Mouse (Mus musculus) forebrain, embryonic 16.5 days (tissue): Measurements from ENCODE around the gene Ptov1. TPM values are rescaled to one million over a fixed set of nuclear protein-coding genes. Genes with fewer than 3 reads are reported as not detected.
A peak's percentile ranks its signal among the peaks of the same experiment; 100 is the strongest.

Experiments
- ATAC-seq: fragments of 200-750 bp; cut with Nextera tagmentation; 2 replicates; pipeline ENCODE4 v1.8.0; 2017; ENCODE audit warnings: mild to moderate bottlenecking, moderate library complexity
- H3K27ac ChIP-seq: fragments of 300-500 bp; sonication (generic); 2 replicates; pipeline ENCODE4 v1.5.1; 2014; ENCODE audit warnings: low read length, control low read depth
- H3K27me3 ChIP-seq: fragments of 300-500 bp; sonication (generic); replicated peaks from 2 replicates; pipeline ENCODE4 v1.6.1; 2014; ENCODE audit warnings: low read length; ENCODE audit not compliant: control insufficient read depth, insufficient read depth
- H3K36me3 ChIP-seq: fragments of 300-500 bp; sonication (generic); 2 replicates; pipeline ENCODE4 v1.6.1; 2014; ENCODE audit not compliant: control insufficient read depth, insufficient read depth
- H3K4me1 ChIP-seq: fragments of 300-500 bp; sonication (generic); replicated peaks from 2 replicates; pipeline ENCODE4 v1.6.1; 2014; ENCODE audit warnings: low read length; ENCODE audit not compliant: control insufficient read depth, insufficient read depth
- H3K4me2 ChIP-seq: fragments of 300-500 bp; sonication (generic); 2 replicates; pipeline ENCODE4 v1.6.1; 2014; ENCODE audit warnings: mild to moderate bottlenecking, low read length, control low read depth
- H3K4me3 ChIP-seq: fragments of 300-500 bp; sonication (generic); replicated peaks from 2 replicates; pipeline ENCODE4 v1.5.1; 2014; ENCODE audit warnings: mild to moderate bottlenecking, low read length, control low read depth
- H3K9ac ChIP-seq: fragments of 300-500 bp; sonication (generic); replicated peaks from 2 replicates; pipeline ENCODE4 v1.6.1; 2014; ENCODE audit warnings: low read depth, low read length, control low read depth
- H3K9me3 ChIP-seq: fragments of 300-500 bp; sonication (generic); 2 replicates; pipeline ENCODE4 v1.6.1; 2016; ENCODE audit warnings: low read length; ENCODE audit not compliant: control insufficient read depth
- WGBS: fragments of 180-500 bp; shearing (Covaris S2); extraction: QIAGEN DNeasy Blood & Tissue Kit; methylation state at CpG from one replicate; pipeline ENCODE4 v1.1.7; 2014; 5-methylcytosine and 5-hydroxymethylcytosine counted together
- polyA plus RNA-seq: library from polyadenylated mRNA; unstranded; fragments of >200 nt; fragmentation: Nextera tagmentation; extraction: Ambion mirVana; gene quantifications from 2 replicates; pipeline ENCODE4 v1.2.1, GENCODE M21; 2015

Gene Ptov1
- polyA plus RNA-seq, 1 experiment from 2014 or later: 582 TPM

DNA sequence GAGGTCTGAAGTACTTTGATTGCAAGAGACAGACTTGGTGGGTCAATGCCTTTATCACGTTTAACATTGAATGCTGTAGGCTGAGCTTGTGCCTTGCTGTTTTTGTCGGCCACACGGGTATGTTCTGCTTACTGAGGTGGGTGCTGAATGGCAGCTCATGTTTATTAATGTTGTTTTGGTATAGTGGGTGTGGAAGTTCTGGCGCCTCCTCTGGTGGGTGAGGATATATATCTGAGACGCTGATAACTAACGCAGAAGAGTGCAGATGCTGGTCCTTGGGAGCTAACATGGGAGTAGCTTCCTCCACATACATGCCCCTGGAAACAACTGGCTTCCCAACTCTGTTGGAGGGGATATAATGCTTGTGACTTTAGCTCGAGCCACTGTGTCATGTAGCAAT is 46.2 kb downstream of the Ptov1 start:
- no peak overlapping the region for H3K9ac ChIP-seq
- no peak overlapping the region for H3K27ac ChIP-seq
- no peaks in the 10 kb centered on the region for H3K27me3 ChIP-seq
- H3K4me3 ChIP-seq: no peak overlapping the region
- ATAC-seq: no peak
- 29% methylated on average over 7 of the region's 7 CpGs for WGBS
- no peaks in the 10 kb centered on the region for H3K9me3 ChIP-seq
- no peak overlapping the region for H3K4me2 ChIP-seq
- peaks cover 31% of the 10 kb centered on the region for H3K4me1 ChIP-seq
- no peaks in the 10 kb centered on the region for H3K36me3 ChIP-seq

DNA sequence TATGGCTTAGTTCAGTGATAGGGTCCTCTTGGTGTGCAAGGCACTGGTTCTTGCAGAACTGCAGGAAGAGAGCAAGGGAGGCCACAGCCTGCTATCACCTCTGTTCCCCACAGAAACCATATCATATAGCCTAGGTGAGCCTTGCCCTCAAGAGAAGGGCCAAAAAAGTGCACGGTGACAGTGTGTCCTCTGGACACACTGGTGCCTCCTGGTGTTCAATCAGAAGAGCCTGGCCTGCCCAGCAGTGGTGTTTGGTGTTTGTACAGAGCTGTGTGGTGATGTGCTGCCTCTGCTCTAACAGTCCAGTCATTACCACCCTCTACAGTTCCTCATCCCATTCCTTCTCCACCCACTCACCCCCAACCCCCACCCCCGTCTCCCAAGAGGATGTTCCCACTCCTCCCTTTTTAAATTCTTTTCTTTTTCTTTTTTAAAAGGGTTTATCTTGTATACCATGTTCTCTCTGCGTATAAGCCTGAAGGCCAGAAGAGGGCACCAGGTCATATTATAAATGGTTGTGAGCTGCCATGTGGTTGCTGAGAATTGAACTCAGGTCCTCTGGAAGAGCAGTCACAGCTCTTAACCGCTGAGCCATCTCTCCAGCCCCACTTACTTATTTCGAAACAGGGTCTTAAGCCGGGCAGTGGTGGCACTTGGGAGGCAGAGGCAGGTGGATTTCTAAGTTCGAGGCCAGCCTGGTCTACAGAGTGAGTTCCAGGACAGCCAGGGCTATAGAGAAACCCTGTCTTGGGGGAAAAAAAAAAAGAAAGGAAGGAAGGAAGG is 47.7 kb downstream of the Ptov1 start:
- ATAC-seq: no peak
- Histone ChIP-seq H3K4me2 (no peak overlapping the region), H3K27me3 (no peaks in the 10 kb centered on the region), H3K36me3 (no peaks in the 10 kb centered on the region), H3K4me1 (peaks cover 47% of the 10 kb centered on the region), H3K9ac (no peak overlapping the region), H3K4me3 (no peak overlapping the region), H3K27ac (no peak overlapping the region), H3K9me3 (no peaks in the 10 kb centered on the region)
- 86% methylated on average over 7 of the region's 7 CpGs for WGBS

DNA sequence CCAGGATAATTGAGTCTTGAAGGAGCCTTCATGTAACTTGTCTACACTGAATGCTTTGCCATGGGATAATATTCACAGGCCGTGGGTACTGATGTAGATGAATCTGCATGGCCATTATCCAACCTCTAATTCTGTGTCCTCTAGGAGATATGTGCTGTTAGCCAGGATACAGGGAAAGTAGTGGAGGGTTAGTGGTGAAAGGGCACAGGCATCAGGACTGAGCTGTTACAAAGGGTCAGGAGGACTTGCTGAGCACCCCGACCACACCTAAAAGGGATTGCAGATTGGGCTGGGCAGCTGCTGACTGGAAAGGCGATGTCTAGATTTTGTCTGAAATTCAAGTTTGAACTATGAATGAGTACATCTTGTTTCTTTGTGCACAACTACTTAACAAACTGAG is 49.1 kb downstream of the Ptov1 start:
- no peak for ATAC-seq
- Histone ChIP-seq H3K4me1 (peaks cover 47% of the 10 kb centered on the region), H3K4me3 (no peak overlapping the region), H3K9me3 (no peaks in the 10 kb centered on the region), H3K27me3 (no peaks in the 10 kb centered on the region), H3K36me3 (no peaks in the 10 kb centered on the region), H3K27ac (no peak overlapping the region), H3K9ac (no peak overlapping the region), H3K4me2 (no peak overlapping the region)
- 76% methylated on average over 3 of the region's 3 CpGs for WGBS

DNA sequence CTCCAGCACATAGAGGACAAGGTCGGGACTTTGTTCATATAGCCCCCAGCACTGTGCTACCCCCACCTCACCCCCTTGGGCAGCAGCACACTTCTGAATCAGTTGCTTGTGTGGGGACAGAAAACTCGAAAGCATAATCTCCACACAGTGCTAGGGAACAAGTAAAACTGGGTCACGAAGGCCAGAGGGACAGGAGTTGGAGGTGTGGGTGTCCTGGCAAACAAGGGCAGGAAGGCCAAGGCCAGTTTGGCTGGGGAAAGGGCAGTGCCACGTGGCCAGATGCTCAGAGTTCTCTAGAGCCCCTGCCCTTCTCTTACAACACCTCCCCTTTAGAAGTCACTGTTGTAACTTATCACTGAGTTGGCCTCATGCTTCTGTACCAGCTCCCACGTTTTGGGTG is 49.7 kb downstream of the Ptov1 start:
- ATAC-seq: no peak
- no peaks in the 10 kb centered on the region for H3K36me3 ChIP-seq
- H3K9me3 ChIP-seq: no peaks in the 10 kb centered on the region
- no peaks in the 10 kb centered on the region for H3K27me3 ChIP-seq
- no peak overlapping the region for H3K27ac ChIP-seq
- WGBS: 59% methylated on average over 5 of the region's 5 CpGs
- H3K4me1 ChIP-seq: peaks cover 50% of the 10 kb centered on the region
- no peak overlapping the region for H3K4me3 ChIP-seq
- 0 out of 2 replicates have a peak overlapping the region, but pooled peaks have one; percentile 5 for H3K9ac ChIP-seq
- no peak overlapping the region for H3K4me2 ChIP-seq

DNA sequence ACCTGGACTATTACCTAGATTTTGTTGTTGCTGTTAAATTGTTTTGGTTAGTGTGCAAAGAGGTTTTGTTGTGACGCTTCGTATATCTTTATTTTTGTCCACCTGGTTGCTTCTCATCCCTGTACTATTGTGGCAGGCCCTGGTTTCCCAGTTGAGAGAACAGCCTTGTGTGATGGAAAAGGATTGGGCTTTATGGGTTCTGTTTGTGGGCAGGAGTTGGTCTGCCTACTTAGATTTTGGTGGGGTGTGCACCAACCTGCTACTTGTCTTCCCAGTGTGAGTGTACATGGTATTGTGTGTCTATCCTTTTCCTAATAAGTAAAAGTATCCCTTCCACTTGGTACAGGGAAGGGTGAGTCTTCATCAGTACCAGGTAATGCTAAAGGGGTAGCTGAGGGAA is 50.2 kb downstream of the Ptov1 start:
- peaks cover 48% of the 10 kb centered on the region for H3K4me1 ChIP-seq
- H3K9me3 ChIP-seq: no peaks in the 10 kb centered on the region
- H3K27ac ChIP-seq: no peak overlapping the region
- H3K9ac ChIP-seq: peak overlapping the region; percentile 50
- H3K27me3 ChIP-seq: no peaks in the 10 kb centered on the region
- WGBS: 93% methylated on average over 2 of the region's 2 CpGs
- no peak overlapping the region; the same call in 1 of the 2 replicates for H3K4me3 ChIP-seq
- H3K4me2 ChIP-seq: peak overlapping the region; percentile 80
- H3K36me3 ChIP-seq: no peaks in the 10 kb centered on the region
- ATAC-seq: no peak

DNA sequence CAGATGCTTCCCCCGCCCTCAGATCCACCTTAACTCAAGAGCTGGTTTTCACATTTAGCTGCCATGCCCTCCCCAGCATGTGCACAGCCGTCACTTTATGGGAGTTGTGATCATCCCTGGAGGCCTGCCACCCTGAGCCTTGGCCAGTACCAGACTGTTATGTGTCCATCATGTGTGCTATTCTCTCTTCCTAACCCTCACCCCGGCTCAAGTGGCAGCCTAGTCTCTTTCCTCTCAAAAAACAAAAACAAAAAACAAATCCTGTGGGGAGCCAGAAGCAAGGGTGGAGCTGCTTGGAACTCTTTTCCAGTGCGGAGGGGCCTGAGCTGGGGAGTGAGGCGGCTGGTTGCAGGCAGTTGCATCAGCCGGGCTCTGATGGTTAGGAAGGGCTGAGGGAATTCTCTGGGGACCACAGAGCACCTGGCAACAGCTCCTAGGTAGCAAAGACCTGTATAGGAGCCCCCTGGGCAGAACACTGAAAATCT is 50.8 kb downstream of the Ptov1 start:
- H3K4me1 ChIP-seq: peaks cover 48% of the 10 kb centered on the region
- H3K27ac ChIP-seq: 0 out of 2 replicates have a peak overlapping the region, but pooled peaks have one; percentile 27
- H3K27me3 ChIP-seq: no peaks in the 10 kb centered on the region
- peak overlapping the region; percentile 25 for H3K4me3 ChIP-seq
- peak overlapping the region; percentile 80 for H3K4me2 ChIP-seq
- peak overlapping the region; percentile 50 for H3K9ac ChIP-seq
- WGBS: 18% methylated on average over 6 of the region's 6 CpGs
- no peak for ATAC-seq
- H3K36me3 ChIP-seq: no peaks in the 10 kb centered on the region
- no peaks in the 10 kb centered on the region for H3K9me3 ChIP-seq

DNA sequence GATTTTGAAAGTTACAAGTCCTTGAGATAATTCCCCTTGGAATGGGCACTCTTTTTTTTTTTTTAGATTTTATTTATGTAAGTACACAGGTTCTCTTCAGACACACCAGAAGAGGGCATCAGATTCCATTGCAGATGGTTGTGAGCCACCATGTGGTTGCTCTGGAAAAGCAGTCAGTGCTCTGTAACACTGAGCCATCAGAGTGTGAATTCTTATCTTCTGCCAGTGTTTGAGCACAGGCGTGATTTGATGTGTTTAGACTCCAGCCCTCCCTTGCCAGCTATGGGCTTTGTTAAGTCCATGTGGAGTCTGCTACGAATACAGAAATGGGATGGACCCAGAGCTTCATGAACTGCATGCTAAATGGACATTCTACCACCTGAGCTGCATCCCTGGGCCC is 51.4 kb downstream of the Ptov1 start:
- WGBS: 14% methylated on average over 2 of the region's 2 CpGs
- Histone ChIP-seq H3K4me3 (peak overlapping the region; percentile 88), H3K4me1 (peaks cover 45% of the 10 kb centered on the region), H3K4me2 (peak overlapping the region; percentile 80), H3K9me3 (no peaks in the 10 kb centered on the region), H3K36me3 (no peaks in the 10 kb centered on the region), H3K27me3 (no peaks in the 10 kb centered on the region), H3K27ac (0 out of 2 replicates have a peak overlapping the region, but pooled peaks have one; percentile 27), H3K9ac (peak overlapping the region; percentile 91; the same call in 1 of the 2 replicates)
- no peak for ATAC-seq

DNA sequence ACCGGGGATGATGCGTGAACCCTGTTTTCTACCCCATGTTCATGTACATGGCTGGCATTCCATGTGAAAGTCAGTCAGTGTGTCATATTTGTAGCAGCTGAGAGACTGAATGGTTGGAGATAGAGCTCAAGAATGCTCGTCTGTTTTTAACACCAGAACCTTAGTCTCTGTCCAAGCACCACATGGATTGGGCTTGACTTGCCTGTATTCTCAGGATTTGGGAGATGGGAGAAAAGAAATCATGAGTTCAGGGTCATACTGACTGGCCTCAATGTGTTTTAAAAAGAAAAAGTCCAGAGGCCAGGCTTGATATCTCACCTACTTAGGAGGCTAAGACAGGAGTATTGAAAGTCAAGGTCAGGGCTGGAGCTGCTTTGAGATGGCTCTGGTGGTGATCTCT is 52.1 kb downstream of the Ptov1 start:
- Histone ChIP-seq H3K9me3 (no peaks in the 10 kb centered on the region), H3K36me3 (no peaks in the 10 kb centered on the region), H3K4me3 (peak overlapping the region; percentile 88), H3K4me2 (peak overlapping the region; percentile 80), H3K9ac (peak overlapping the region; percentile 91), H3K4me1 (peaks cover 42% of the 10 kb centered on the region), H3K27ac (no peak overlapping the region), H3K27me3 (no peaks in the 10 kb centered on the region)
- no peak for ATAC-seq
- WGBS: 27% methylated on average over 3 of the region's 3 CpGs

DNA sequence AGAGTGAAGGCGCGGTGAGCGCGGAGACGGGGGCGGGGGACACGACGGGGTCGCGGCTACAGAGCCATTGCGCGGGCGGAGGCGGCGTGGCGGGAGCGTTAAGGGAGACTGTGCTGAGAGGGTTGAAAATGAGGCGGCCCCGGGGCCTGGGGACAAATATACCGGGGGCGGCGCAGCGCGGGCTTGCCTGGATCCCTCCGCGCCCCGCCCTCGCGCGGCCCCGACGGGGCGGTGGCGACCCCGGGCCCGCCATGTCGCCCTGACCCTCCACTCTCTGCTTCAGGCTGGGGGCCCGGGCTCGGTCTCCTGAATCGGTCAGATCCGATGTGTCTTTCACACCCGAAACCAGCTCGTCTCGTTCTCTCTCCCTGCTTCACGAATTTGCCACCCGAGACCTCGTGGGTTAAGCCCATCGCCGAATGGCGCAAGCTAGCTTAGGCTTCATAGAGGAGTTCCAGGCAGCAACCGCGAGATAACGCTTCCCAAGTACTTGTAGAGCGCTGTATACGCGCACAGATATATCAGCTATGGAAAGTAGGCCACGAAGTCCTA is 53.0 kb downstream of the Ptov1 start, which contains the start of gene Atf5:
Gene Atf5 (minus strand): TSS at position 189 of the 552 bp plus-strand sequence.
- H3K4me1 ChIP-seq: peaks cover 42% of the 10 kb centered on the region
- no peaks in the 10 kb centered on the region for H3K36me3 ChIP-seq
- peak within 1 kb of the TSS; percentile 80 for H3K4me2 ChIP-seq
- no peaks in the 10 kb centered on the region for H3K27me3 ChIP-seq
- under 1% methylated on average over 51 of the region's 57 CpGs for WGBS
- H3K4me3 ChIP-seq: peak within 1 kb of the TSS; percentile 88
- no peaks in the 10 kb centered on the region for H3K9me3 ChIP-seq
- H3K27ac ChIP-seq: peak within 1 kb of the TSS; percentile 89
- peak; percentile 31 for ATAC-seq
- peak within 1 kb of the TSS; percentile 91 for H3K9ac ChIP-seq
